Mouse (Mus musculus): ENCODE measurements around the gene Crp.

Crp gene

GRCm38 (mm10) chr1:172697844-172698243 lies at the start of gene Crp:
Gene Crp (plus strand): TSS chr1:172698055.
- no peak for DNase-seq

GRCm38 (mm10) chr1:172649396-172649795 lies 48.5 kb upstream of the Crp start:
- DNase-seq: no peak

- no peak for DNase-seq
These were observed 47.2 kb upstream of the Crp start for GRCm38 (mm10) chr1:172650519-172651287.

- DNase-seq: no peak
These were observed 46.4 kb upstream of the Crp start for GRCm38 (mm10) chr1:172651288-172651987.

GRCm38 (mm10) chr1:172652040-172652662 lies 45.7 kb upstream of the Crp start:
- no peak for DNase-seq

- DNase-seq: no peak
These were observed 44.0 kb upstream of the Crp start for GRCm38 (mm10) chr1:172653900-172654299.

GRCm38 (mm10) chr1:172657266-172657665 lies 40.6 kb upstream of the Crp start:
- DNase-seq: no peak

GRCm38 (mm10) chr1:172659688-172660087 lies 38.2 kb upstream of the Crp start:
- no peak for DNase-seq

GRCm38 (mm10) chr1:172665457-172665856 lies 32.4 kb upstream of the Crp start:
- DNase-seq: no peak

GRCm38 (mm10) chr1:172667597-172667996 lies 30.3 kb upstream of the Crp start:
- DNase-seq: no peak

- DNase-seq: no peak
These were observed 27.1 kb upstream of the Crp start for GRCm38 (mm10) chr1:172670716-172671115.

GRCm38 (mm10) chr1:172680742-172681141 lies 17.1 kb upstream of the Crp start:
- no peak for DNase-seq

- DNase-seq: no peak
These were observed 14.3 kb upstream of the Crp start for GRCm38 (mm10) chr1:172683551-172683950.

- DNase-seq: no peak
These were observed 13.9 kb upstream of the Crp start for GRCm38 (mm10) chr1:172683957-172684356.

- no peak for DNase-seq
These were observed 12.7 kb upstream of the Crp start for GRCm38 (mm10) chr1:172685178-172685577.

- DNase-seq: no peak
These were observed 433 bp upstream of the Crp start for GRCm38 (mm10) chr1:172697422-172697821.

GRCm38 (mm10) chr1:172700814-172701213 lies 3.0 kb downstream of the Crp start:
- DNase-seq: no peak

GRCm38 (mm10) chr1:172701381-172701780 lies 3.5 kb downstream of the Crp start:
- DNase-seq: no peak

- no peak for DNase-seq
These were observed 4.0 kb downstream of the Crp start for GRCm38 (mm10) chr1:172701901-172702300.

GRCm38 (mm10) chr1:172704769-172705168 lies 6.9 kb downstream of the Crp start:
- DNase-seq: no peak

- DNase-seq: no peak
These were observed 8.4 kb downstream of the Crp start for GRCm38 (mm10) chr1:172706243-172706642.

- DNase-seq: no peak
These were observed 12.0 kb downstream of the Crp start for GRCm38 (mm10) chr1:172709788-172710350.

GRCm38 (mm10) chr1:172711396-172711795 lies 13.5 kb downstream of the Crp start:
- DNase-seq: no peak

- no peak for DNase-seq
These were observed 14.1 kb downstream of the Crp start for GRCm38 (mm10) chr1:172711962-172712361.
